Mouse (Mus musculus): ENCODE measurements around the gene Rreb1.

DNA sequence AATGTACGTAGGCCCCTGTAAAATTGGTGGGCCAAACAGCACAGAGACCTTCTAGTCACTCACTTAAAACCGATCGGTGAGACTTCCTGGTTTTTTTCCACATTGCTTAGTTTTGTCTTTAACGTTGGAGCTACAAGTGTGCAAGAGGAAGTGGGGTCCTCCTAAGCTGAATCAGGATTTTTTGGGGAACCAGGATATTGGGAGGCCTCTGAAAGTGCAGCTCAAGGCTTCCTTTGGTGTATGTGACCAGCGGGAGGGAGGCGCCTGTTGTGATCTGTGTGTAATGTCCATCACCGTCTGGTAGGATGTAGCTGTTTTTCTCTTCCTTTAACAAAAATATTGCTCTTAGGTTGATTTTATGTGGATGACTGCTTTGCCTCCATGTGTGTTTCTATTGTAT lies 67.4 kb downstream of the Rreb1 start:
- no peak for TF ChIP-seq POLR2A (IDR thresholded peaks at IDR 0.05; ENCODE audit: control insufficient read depth in 1 of 2, insufficient read depth in 1 of 2, low read depth in 1 of 2, low read length in 2 of 2, poor library complexity in 1 of 2)
- TF ChIP-seq UBTF (IDR thresholded peaks at IDR 0.05; ENCODE audit: borderline replicate concordance, insufficient read depth, low read depth, low read length), result no peak
- no peak for TF ChIP-seq ETS1 (IDR thresholded peaks at IDR 0.05; ENCODE audit: low read depth, low read length)
- no peak for TF ChIP-seq MAZ (IDR thresholded peaks at IDR 0.05; ENCODE audit: low read depth, low read length)
- TF ChIP-seq POLR2AphosphoS2 (IDR thresholded peaks at IDR 0.05; ENCODE audit: low read length), result no peak
- TF ChIP-seq NELFE (IDR thresholded peaks at IDR 0.05; ENCODE audit: low read depth, low read length), result no peak
- no peak for TF ChIP-seq CTCF (IDR thresholded peaks at IDR 0.05 in 2 of 3, conservative IDR thresholded peaks at IDR 0.05 in 1 of 3; ENCODE audit: control insufficient read depth in 1 of 3, insufficient read depth in 1 of 3, low read depth in 2 of 3, low read length in 3 of 3, poor library complexity in 1 of 3, severe bottlenecking in 1 of 3)
- no peak for TF ChIP-seq E2F4 (IDR thresholded peaks at IDR 0.05; ENCODE audit: borderline replicate concordance, low read depth, low read length)
- no peak for TF ChIP-seq NRF1 (IDR thresholded peaks at IDR 0.05; ENCODE audit: insufficient read depth, low read depth, low read length, poor library complexity, severe bottlenecking)
- no peak for TF ChIP-seq EP300 (IDR thresholded peaks at IDR 0.05; ENCODE audit: low read depth in 1 of 2, low read length in 2 of 2)
